Comparison of ENCODE assay signal across 8 mouse cellular contexts in genomic region chr11:120489054-120489761, GRCm38 (mm10). TPM values are rescaled to one million over a fixed set of nuclear protein-coding genes. Genes with fewer than 3 reads are reported as not detected.
DNase-seq lines count a peak whose midpoint lies in the region; ATAC-seq and TF ChIP-seq lines count a peak whose summit lies in the region.

No protein-coding gene starts in this region.

- H3K4me1 ChIP-seq in cerebellum, adult 2 months (ENCODE audit: control insufficient read depth, insufficient read depth, low read length) = peaks cover 13% of the 10 kb centered on the region
- peaks cover 25% of the 10 kb centered on the region for H3K4me1 ChIP-seq in forebrain, postnatal 0 days (ENCODE audit: insufficient read depth)
- peaks cover 26% of the 10 kb centered on the region for H3K4me1 ChIP-seq in hindbrain, postnatal 0 days (ENCODE audit: insufficient read depth, low read length)

- H3K4me3 ChIP-seq in cerebellum, adult 2 months (replicated peaks; ENCODE audit: insufficient read depth, low read depth, low read length) = no peak overlapping the region
- no peak overlapping the region for H3K4me3 ChIP-seq in forebrain, postnatal 0 days (ENCODE audit: low read depth, low read length)
- no peak overlapping the region for H3K4me3 ChIP-seq in hindbrain, postnatal 0 days (ENCODE audit: low read length)

- no peak for TF ChIP-seq POLR2A in cerebellum, adult 2 months (IDR thresholded peaks at IDR 0.05; ENCODE audit: borderline replicate concordance, insufficient read depth, low read length)

- 58% methylated on average over 4 of the region's 4 CpGs for WGBS in cerebellum, adult 2 months
- 57% methylated on average over 4 of the region's 4 CpGs for WGBS in forebrain, postnatal 0 days
- 63% methylated on average over 4 of the region's 4 CpGs for WGBS in hindbrain, postnatal 0 days

- peak; percentile 62 to 71 for DNase-seq in right cerebral cortex, adult 2 months (ENCODE audit: low spot score in 2 of 2)
- no peak for DNase-seq in right cerebral cortex, postnatal 4 days
- DNase-seq in cerebellum, adult 2 months = peak; percentile 73 to 82
- peak; percentile 84 for DNase-seq in forebrain, postnatal 0 days
- DNase-seq in hindbrain, postnatal 0 days (ENCODE audit: low spot score) = peak; percentile 89
- DNase-seq in left cerebral cortex, adult 11 months (ENCODE audit: low spot score) = peak; percentile 67
- peak; percentile 71 to 82 for DNase-seq in lung, postnatal 4 days
- peak; percentile 52 to 72 for DNase-seq in spleen, postnatal 10 days (ENCODE audit: low spot score in 2 of 2)

- H3K9me3 ChIP-seq in forebrain, postnatal 0 days (ENCODE audit: low read length) = no peaks in the 10 kb centered on the region
- H3K9me3 ChIP-seq in hindbrain, postnatal 0 days (ENCODE audit: low read length) = no peaks in the 10 kb centered on the region

- no peak overlapping the region for H3K4me2 ChIP-seq in forebrain, postnatal 0 days (ENCODE audit: low read depth)
- H3K4me2 ChIP-seq in hindbrain, postnatal 0 days (ENCODE audit: low read depth, low read length) = no peak overlapping the region

- no peak overlapping the region for H3K27ac ChIP-seq in cerebellum, adult 2 months (ENCODE audit: insufficient read depth, low read length)
- 0 out of 2 replicates have a peak overlapping the region, but pooled peaks have one; percentile 17 for H3K27ac ChIP-seq in forebrain, postnatal 0 days (ENCODE audit: low read depth, low read length)
- 0 out of 2 replicates have a peak overlapping the region, but pooled peaks have one; percentile 15 for H3K27ac ChIP-seq in hindbrain, postnatal 0 days

- H3K27me3 ChIP-seq in cerebellum, adult 2 months (ENCODE audit: control insufficient read depth, insufficient read depth, low read length) = no peaks in the 10 kb centered on the region
- no peaks in the 10 kb centered on the region for H3K27me3 ChIP-seq in forebrain, postnatal 0 days (ENCODE audit: insufficient read depth, low read length)
- H3K27me3 ChIP-seq in hindbrain, postnatal 0 days (ENCODE audit: insufficient read depth, low read length) = no peaks in the 10 kb centered on the region

- H3K9ac ChIP-seq in forebrain, postnatal 0 days = no peak overlapping the region
- no peak overlapping the region for H3K9ac ChIP-seq in hindbrain, postnatal 0 days (replicated peaks; ENCODE audit: low read length)

- TF ChIP-seq CTCF in cerebellum, adult 2 months (IDR thresholded peaks at IDR 0.05; ENCODE audit: borderline replicate concordance, insufficient read depth, low read depth, low read length) = peak; percentile 94
- peak; percentile 89 for TF ChIP-seq CTCF in forebrain, postnatal 0 days (IDR thresholded peaks at IDR 0.05; ENCODE audit: low read depth)
- TF ChIP-seq CTCF in hindbrain, postnatal 0 days (IDR thresholded peaks at IDR 0.05; ENCODE audit: low read depth) = peak; percentile 94

- H3K36me3 ChIP-seq in forebrain, postnatal 0 days (ENCODE audit: insufficient read depth) = peaks cover 31% of the 10 kb centered on the region
- peaks cover 16% of the 10 kb centered on the region for H3K36me3 ChIP-seq in hindbrain, postnatal 0 days (ENCODE audit: insufficient read depth, low read length)

- ATAC-seq in forebrain, postnatal 0 days = peak; percentile 27
- ATAC-seq in hindbrain, postnatal 0 days = peak; percentile 16; the same call in 1 of the 2 replicates

RNA-seq across cellular contexts. Expression of gene Slc25a10, which starts 2.4 kb away (rescaled TPM):
- 38.9 and 39.3 TPM in 2 replicates for polyA plus RNA-seq in cerebellum, adult 2 months (2012; rRNA removed)
- total RNA-seq in forebrain, postnatal 0 days (2014; rRNA removed) = 20.9 and 22.8 TPM in 2 replicates
- polyA plus RNA-seq in forebrain, postnatal 0 days (2015; fragmentation: Nextera tagmentation; extraction: Ambion mirVana) = 20.5 and 21.1 TPM in 2 replicates
- total RNA-seq in hindbrain, postnatal 0 days (2014; rRNA removed) = 41.3 and 52.5 TPM in 2 replicates
- 28.0 and 28.8 TPM in 2 replicates for polyA plus RNA-seq in hindbrain, postnatal 0 days (2015; fragmentation: Nextera tagmentation; extraction: Ambion mirVana)

RNA-seq across cellular contexts. Expression of gene Mrpl12, which starts 4.8 kb away (rescaled TPM):
- 108 and 119 TPM in 2 replicates for polyA plus RNA-seq in cerebellum, adult 2 months (2012; rRNA removed)
- total RNA-seq in forebrain, postnatal 0 days (2014; rRNA removed) = 42.6 and 49.9 TPM in 2 replicates
- polyA plus RNA-seq in forebrain, postnatal 0 days (2015; fragmentation: Nextera tagmentation; extraction: Ambion mirVana) = 143 and 179 TPM in 2 replicates
- 37.5 and 52.4 TPM in 2 replicates for total RNA-seq in hindbrain, postnatal 0 days (2014; rRNA removed)
- polyA plus RNA-seq in hindbrain, postnatal 0 days (2015; fragmentation: Nextera tagmentation; extraction: Ambion mirVana) = 147 and 155 TPM in 2 replicates

RNA-seq across cellular contexts. Expression of gene Arl16, which starts 21.8 kb away (rescaled TPM):
- 42.7 and 56.5 TPM in 2 replicates for polyA plus RNA-seq in cerebellum, adult 2 months (2012; rRNA removed)
- 35.2 and 37.8 TPM in 2 replicates for total RNA-seq in forebrain, postnatal 0 days (2014; rRNA removed)
- 40.3 and 56.4 TPM in 2 replicates for polyA plus RNA-seq in forebrain, postnatal 0 days (2015; fragmentation: Nextera tagmentation; extraction: Ambion mirVana)
- 67.2 and 113 TPM in 2 replicates for total RNA-seq in hindbrain, postnatal 0 days (2014; rRNA removed)
- polyA plus RNA-seq in hindbrain, postnatal 0 days (2015; fragmentation: Nextera tagmentation; extraction: Ambion mirVana) = 71.2 and 73.0 TPM in 2 replicates

RNA-seq across cellular contexts. Expression of gene Ccdc137, which starts 31.3 kb away (rescaled TPM):
- 27.3 and 28.3 TPM in 2 replicates for polyA plus RNA-seq in cerebellum, adult 2 months (2012; rRNA removed)
- total RNA-seq in forebrain, postnatal 0 days (2014; rRNA removed) = 18.1 and 21.0 TPM in 2 replicates
- polyA plus RNA-seq in forebrain, postnatal 0 days (2015; fragmentation: Nextera tagmentation; extraction: Ambion mirVana) = 13.6 and 15.4 TPM in 2 replicates
- 10.4 and 15.4 TPM in 2 replicates for total RNA-seq in hindbrain, postnatal 0 days (2014; rRNA removed)
- 17.3 and 18.7 TPM in 2 replicates for polyA plus RNA-seq in hindbrain, postnatal 0 days (2015; fragmentation: Nextera tagmentation; extraction: Ambion mirVana)

RNA-seq across cellular contexts. Expression of gene Oxld1, which starts 31.3 kb away (rescaled TPM):
- 15.5 and 20.0 TPM in 2 replicates for polyA plus RNA-seq in cerebellum, adult 2 months (2012; rRNA removed)
- total RNA-seq in forebrain, postnatal 0 days (2014; rRNA removed) = 9.9 and 15.2 TPM in 2 replicates
- polyA plus RNA-seq in forebrain, postnatal 0 days (2015; fragmentation: Nextera tagmentation; extraction: Ambion mirVana) = 12.7 and 13.8 TPM in 2 replicates
- 11.7 and 11.9 TPM in 2 replicates for total RNA-seq in hindbrain, postnatal 0 days (2014; rRNA removed)
- 13.3 and 13.6 TPM in 2 replicates for polyA plus RNA-seq in hindbrain, postnatal 0 days (2015; fragmentation: Nextera tagmentation; extraction: Ambion mirVana)
